Mouse (Mus musculus) thymus, postnatal 10 days (tissue): Measurements from ENCODE around the gene Ccl24.
"Not testable (repeated sequence)": the region's sequence is repeated elsewhere in the genome, so short reads cannot be mapped to it uniquely, and the experiment has no call there.

ENCODE experiments used
- DNase-seq, 2 experiments: peaks; one replicate each; pipeline ENCODE4 v3.0.0; 2021; ENCODE audit warnings: low spot score in 2 of 2

Gene Ccl24

GRCm38 (mm10) chr5:135573006-135573405 is at the start of gene Ccl24:
Ccl24 (minus strand) TSS chr5:135573049.
- no peak for DNase-seq

- DNase-seq, result no peak
Measured at GRCm38 (mm10) chr5:135621725-135622124, 48.9 kb upstream of the Ccl24 start.

- DNase-seq, result no peak
Measured at GRCm38 (mm10) chr5:135620526-135620925, 47.7 kb upstream of the Ccl24 start.

- DNase-seq, result not testable (repeated sequence)
Measured at GRCm38 (mm10) chr5:135619741-135620140, 46.9 kb upstream of the Ccl24 start.

- no peak for DNase-seq
Measured at GRCm38 (mm10) chr5:135609794-135610193, 36.9 kb upstream of the Ccl24 start.

GRCm38 (mm10) chr5:135607581-135607980 is 34.7 kb upstream of the Ccl24 start:
- no peak for DNase-seq

GRCm38 (mm10) chr5:135606717-135607116 is 33.9 kb upstream of the Ccl24 start:
- not testable (repeated sequence) for DNase-seq

- not testable (repeated sequence) for DNase-seq
Measured at GRCm38 (mm10) chr5:135604643-135605042, 31.8 kb upstream of the Ccl24 start.

- DNase-seq, result no peak
Measured at GRCm38 (mm10) chr5:135589996-135590784, 17.3 kb upstream of the Ccl24 start.

GRCm38 (mm10) chr5:135587764-135588163 is 14.9 kb upstream of the Ccl24 start:
- DNase-seq, result no peak

GRCm38 (mm10) chr5:135585691-135586090 is 12.8 kb upstream of the Ccl24 start:
- DNase-seq, result no peak

GRCm38 (mm10) chr5:135582330-135582729 is 9.5 kb upstream of the Ccl24 start:
- DNase-seq, result no peak

- no peak for DNase-seq
Measured at GRCm38 (mm10) chr5:135579331-135579751, 6.5 kb upstream of the Ccl24 start.

- no peak for DNase-seq
Measured at GRCm38 (mm10) chr5:135576055-135576454, 3.2 kb upstream of the Ccl24 start.

GRCm38 (mm10) chr5:135568698-135569097 is 4.2 kb downstream of the Ccl24 start:
- DNase-seq, result no peak

GRCm38 (mm10) chr5:135567556-135568265 is 5.1 kb downstream of the Ccl24 start:
- no peak for DNase-seq

- DNase-seq, result no peak
Measured at GRCm38 (mm10) chr5:135563469-135563868, 9.4 kb downstream of the Ccl24 start, which contains the start of gene Ccl26. Ccl26 (minus strand) TSS chr5:135563569.

- DNase-seq, result no peak
Measured at GRCm38 (mm10) chr5:135557671-135558070, 15.2 kb downstream of the Ccl24 start.

- DNase-seq, result no peak
Measured at GRCm38 (mm10) chr5:135557051-135557450, 15.8 kb downstream of the Ccl24 start.

GRCm38 (mm10) chr5:135556259-135556658 is 16.6 kb downstream of the Ccl24 start:
- no peak for DNase-seq

GRCm38 (mm10) chr5:135551591-135551990 is 21.3 kb downstream of the Ccl24 start:
- no peak for DNase-seq

- DNase-seq, result peak in 1 of 2 experiments; percentile 18
Measured at GRCm38 (mm10) chr5:135550910-135551309, 21.9 kb downstream of the Ccl24 start.

GRCm38 (mm10) chr5:135547990-135548389 is 24.9 kb downstream of the Ccl24 start:
- DNase-seq, result no peak
